Mouse (Mus musculus): ENCODE results near the gene Zc2hc1b. TPM values are rescaled to one million over a fixed set of nuclear protein-coding genes. Genes with fewer than 3 reads are reported as not detected.

Gene Zc2hc1b
- polyA plus RNA-seq, 1 experiment from 2014 or later, result not detected

GRCm38 (mm10) chr10:13127335-13127734 lies 50.5 kb downstream of the Zc2hc1b start:
- no peak overlapping the region for H3K4me3 ChIP-seq (ENCODE audit: low read length)
- H3K27me3 ChIP-seq (ENCODE audit: control insufficient read depth, insufficient read depth, low read depth, low read length), result no peaks in the 10 kb centered on the region
- no peaks in the 10 kb centered on the region for H3K4me1 ChIP-seq (replicated peaks; ENCODE audit: control insufficient read depth, insufficient read depth, low read length)
- WGBS, result 74% methylated on average over 13 of the region's 13 CpGs
- H3K36me3 ChIP-seq (ENCODE audit: control insufficient read depth, insufficient read depth, low read length), result peaks cover 19% of the 10 kb centered on the region
- H3K9ac ChIP-seq (ENCODE audit: low read length), result no peak overlapping the region
- H3K27ac ChIP-seq (ENCODE audit: low read length), result no peak overlapping the region
- no peak overlapping the region for H3K4me2 ChIP-seq (ENCODE audit: low read depth, low read length)
- H3K9me3 ChIP-seq (ENCODE audit: control insufficient read depth, low read length), result no peaks in the 10 kb centered on the region
- ATAC-seq (ENCODE audit: low read depth), result no peak

- H3K36me3 ChIP-seq (ENCODE audit: control insufficient read depth, insufficient read depth, low read length), result peaks cover 19% of the 10 kb centered on the region
- H3K4me3 ChIP-seq (ENCODE audit: low read length), result no peak overlapping the region
- no peaks in the 10 kb centered on the region for H3K27me3 ChIP-seq (ENCODE audit: control insufficient read depth, insufficient read depth, low read depth, low read length)
- no peak for ATAC-seq (ENCODE audit: low read depth)
- H3K4me1 ChIP-seq (replicated peaks; ENCODE audit: control insufficient read depth, insufficient read depth, low read length), result no peaks in the 10 kb centered on the region
- WGBS, result 65% methylated on average over 3 of the region's 3 CpGs
- no peak overlapping the region for H3K9ac ChIP-seq (ENCODE audit: low read length)
- no peak overlapping the region for H3K4me2 ChIP-seq (ENCODE audit: low read depth, low read length)
- H3K9me3 ChIP-seq (ENCODE audit: control insufficient read depth, low read length), result no peaks in the 10 kb centered on the region
- H3K27ac ChIP-seq (ENCODE audit: low read length), result no peak overlapping the region
These were observed 52.0 kb downstream of the Zc2hc1b start for GRCm38 (mm10) chr10:13125811-13126210.

GRCm38 (mm10) chr10:13119300-13119699 lies 58.5 kb downstream of the Zc2hc1b start:
- H3K27ac ChIP-seq (ENCODE audit: low read length), result peak overlapping the region; percentile 73
- no peak overlapping the region for H3K4me2 ChIP-seq (ENCODE audit: low read depth, low read length)
- H3K9ac ChIP-seq (ENCODE audit: low read length), result no peak overlapping the region
- WGBS, result 63% methylated on average over 2 of the region's 2 CpGs
- no peaks in the 10 kb centered on the region for H3K9me3 ChIP-seq (ENCODE audit: control insufficient read depth, low read length)
- no peaks in the 10 kb centered on the region for H3K36me3 ChIP-seq (ENCODE audit: control insufficient read depth, insufficient read depth, low read length)
- no peaks in the 10 kb centered on the region for H3K27me3 ChIP-seq (ENCODE audit: control insufficient read depth, insufficient read depth, low read depth, low read length)
- no peak overlapping the region for H3K4me3 ChIP-seq (ENCODE audit: low read length)
- ATAC-seq (ENCODE audit: low read depth), result peak; percentile 34; the same call in 1 of the 2 replicates
- H3K4me1 ChIP-seq (replicated peaks; ENCODE audit: control insufficient read depth, insufficient read depth, low read length), result peaks cover 6% of the 10 kb centered on the region

GRCm38 (mm10) chr10:13118770-13119102 lies 59.1 kb downstream of the Zc2hc1b start:
- H3K4me3 ChIP-seq (ENCODE audit: low read length), result no peak overlapping the region
- H3K4me2 ChIP-seq (ENCODE audit: low read depth, low read length), result no peak overlapping the region
- H3K9ac ChIP-seq (ENCODE audit: low read length), result no peak overlapping the region
- WGBS, result 61% methylated on average over 5 of the region's 5 CpGs
- H3K4me1 ChIP-seq (replicated peaks; ENCODE audit: control insufficient read depth, insufficient read depth, low read length), result peaks cover 6% of the 10 kb centered on the region
- no peaks in the 10 kb centered on the region for H3K27me3 ChIP-seq (ENCODE audit: control insufficient read depth, insufficient read depth, low read depth, low read length)
- no peaks in the 10 kb centered on the region for H3K36me3 ChIP-seq (ENCODE audit: control insufficient read depth, insufficient read depth, low read length)
- peak overlapping the region; percentile 73 for H3K27ac ChIP-seq (ENCODE audit: low read length)
- ATAC-seq (ENCODE audit: low read depth), result peak; percentile 46
- no peaks in the 10 kb centered on the region for H3K9me3 ChIP-seq (ENCODE audit: control insufficient read depth, low read length)

- WGBS, result 63% methylated on average over 7 of the region's 7 CpGs
- no peaks in the 10 kb centered on the region for H3K27me3 ChIP-seq (ENCODE audit: control insufficient read depth, insufficient read depth, low read depth, low read length)
- peak overlapping the region; percentile 73 for H3K27ac ChIP-seq (ENCODE audit: low read length)
- H3K36me3 ChIP-seq (ENCODE audit: control insufficient read depth, insufficient read depth, low read length), result no peaks in the 10 kb centered on the region
- H3K9me3 ChIP-seq (ENCODE audit: control insufficient read depth, low read length), result no peaks in the 10 kb centered on the region
- H3K4me3 ChIP-seq (ENCODE audit: low read length), result no peak overlapping the region
- H3K9ac ChIP-seq (ENCODE audit: low read length), result no peak overlapping the region
- no peak overlapping the region for H3K4me2 ChIP-seq (ENCODE audit: low read depth, low read length)
- peak; percentile 73 for ATAC-seq (ENCODE audit: low read depth)
- H3K4me1 ChIP-seq (replicated peaks; ENCODE audit: control insufficient read depth, insufficient read depth, low read length), result peaks cover 6% of the 10 kb centered on the region
These were observed 59.6 kb downstream of the Zc2hc1b start for GRCm38 (mm10) chr10:13118024-13118769.

- WGBS, result 37% methylated on average over 9 of the region's 9 CpGs
- H3K36me3 ChIP-seq (ENCODE audit: control insufficient read depth, insufficient read depth, low read length), result no peaks in the 10 kb centered on the region
These were observed 60.8 kb downstream of the Zc2hc1b start for GRCm38 (mm10) chr10:13116706-13117665.

GRCm38 (mm10) chr10:13115030-13115429 lies 62.8 kb downstream of the Zc2hc1b start:
- no peak overlapping the region for H3K4me2 ChIP-seq (ENCODE audit: low read depth, low read length)
- H3K9ac ChIP-seq (ENCODE audit: low read length), result no peak overlapping the region
- H3K36me3 ChIP-seq (ENCODE audit: control insufficient read depth, insufficient read depth, low read length), result no peaks in the 10 kb centered on the region
- no peak for ATAC-seq (ENCODE audit: low read depth)
- H3K27me3 ChIP-seq (ENCODE audit: control insufficient read depth, insufficient read depth, low read depth, low read length), result no peaks in the 10 kb centered on the region
- H3K4me1 ChIP-seq (replicated peaks; ENCODE audit: control insufficient read depth, insufficient read depth, low read length), result peaks cover 6% of the 10 kb centered on the region
- no peaks in the 10 kb centered on the region for H3K9me3 ChIP-seq (ENCODE audit: control insufficient read depth, low read length)
- H3K27ac ChIP-seq (ENCODE audit: low read length), result no peak overlapping the region
- WGBS, result 67% methylated on average over 4 of the region's 4 CpGs
- H3K4me3 ChIP-seq (ENCODE audit: low read length), result no peak overlapping the region

More at GRCm38 (mm10) chr10:13116706-13117665, 60.8 kb downstream of the Zc2hc1b start:
- Histone ChIP-seq H3K9ac (ENCODE audit: low read length) (no peak overlapping the region), H3K27ac (ENCODE audit: low read length) (peak overlapping the region; percentile 44), H3K4me3 (ENCODE audit: low read length) (no peak overlapping the region), H3K27me3 (ENCODE audit: control insufficient read depth, insufficient read depth, low read depth, low read length) (no peaks in the 10 kb centered on the region), H3K9me3 (ENCODE audit: control insufficient read depth, low read length) (no peaks in the 10 kb centered on the region), H3K4me1 (replicated peaks; ENCODE audit: control insufficient read depth, insufficient read depth, low read length) (peaks cover 6% of the 10 kb centered on the region), H3K4me2 (ENCODE audit: low read depth, low read length) (no peak overlapping the region)
- peak; percentile 53 for ATAC-seq (ENCODE audit: low read depth)

GRCm38 (mm10) chr10:13113641-13114040 lies 64.2 kb downstream of the Zc2hc1b start:
- no peak overlapping the region for H3K27ac ChIP-seq (ENCODE audit: low read length)
- no peak overlapping the region for H3K4me2 ChIP-seq (ENCODE audit: low read depth, low read length)

GRCm38 (mm10) chr10:13112849-13113248 lies 65.0 kb downstream of the Zc2hc1b start:
- peaks cover 10% of the 10 kb centered on the region for H3K4me1 ChIP-seq (replicated peaks; ENCODE audit: control insufficient read depth, insufficient read depth, low read length)
- no peaks in the 10 kb centered on the region for H3K9me3 ChIP-seq (ENCODE audit: control insufficient read depth, low read length)
- H3K9ac ChIP-seq (ENCODE audit: low read length), result no peak overlapping the region
- H3K27ac ChIP-seq (ENCODE audit: low read length), result no peak overlapping the region
- H3K4me3 ChIP-seq (ENCODE audit: low read length), result no peak overlapping the region
- no peaks in the 10 kb centered on the region for H3K27me3 ChIP-seq (ENCODE audit: control insufficient read depth, insufficient read depth, low read depth, low read length)
- 34% methylated on average over 3 of the region's 3 CpGs for WGBS
- no peak overlapping the region for H3K4me2 ChIP-seq (ENCODE audit: low read depth, low read length)
- no peaks in the 10 kb centered on the region for H3K36me3 ChIP-seq (ENCODE audit: control insufficient read depth, insufficient read depth, low read length)
- no peak for ATAC-seq (ENCODE audit: low read depth)

More at GRCm38 (mm10) chr10:13113641-13114040, 64.2 kb downstream of the Zc2hc1b start:
- Histone ChIP-seq H3K36me3 (ENCODE audit: control insufficient read depth, insufficient read depth, low read length) (no peaks in the 10 kb centered on the region), H3K9ac (ENCODE audit: low read length) (no peak overlapping the region), H3K9me3 (ENCODE audit: control insufficient read depth, low read length) (no peaks in the 10 kb centered on the region), H3K4me3 (ENCODE audit: low read length) (no peak overlapping the region), H3K4me1 (replicated peaks; ENCODE audit: control insufficient read depth, insufficient read depth, low read length) (peaks cover 6% of the 10 kb centered on the region), H3K27me3 (ENCODE audit: control insufficient read depth, insufficient read depth, low read depth, low read length) (no peaks in the 10 kb centered on the region)
- no peak for ATAC-seq (ENCODE audit: low read depth)
- 79% methylated on average over 4 of the region's 4 CpGs for WGBS

Data from lung, embryonic 16.5 days (tissue).